Mouse (Mus musculus): ENCODE measurements around the gene Cenpn. TPM values are rescaled to one million over a fixed set of nuclear protein-coding genes. Genes with fewer than 3 reads are reported as not detected.

The Cenpn gene
- 10.1 and 11.1 TPM in 2 replicates for polyA plus RNA-seq (2015; fragmentation: Nextera tagmentation; extraction: Ambion mirVana)

DNA sequence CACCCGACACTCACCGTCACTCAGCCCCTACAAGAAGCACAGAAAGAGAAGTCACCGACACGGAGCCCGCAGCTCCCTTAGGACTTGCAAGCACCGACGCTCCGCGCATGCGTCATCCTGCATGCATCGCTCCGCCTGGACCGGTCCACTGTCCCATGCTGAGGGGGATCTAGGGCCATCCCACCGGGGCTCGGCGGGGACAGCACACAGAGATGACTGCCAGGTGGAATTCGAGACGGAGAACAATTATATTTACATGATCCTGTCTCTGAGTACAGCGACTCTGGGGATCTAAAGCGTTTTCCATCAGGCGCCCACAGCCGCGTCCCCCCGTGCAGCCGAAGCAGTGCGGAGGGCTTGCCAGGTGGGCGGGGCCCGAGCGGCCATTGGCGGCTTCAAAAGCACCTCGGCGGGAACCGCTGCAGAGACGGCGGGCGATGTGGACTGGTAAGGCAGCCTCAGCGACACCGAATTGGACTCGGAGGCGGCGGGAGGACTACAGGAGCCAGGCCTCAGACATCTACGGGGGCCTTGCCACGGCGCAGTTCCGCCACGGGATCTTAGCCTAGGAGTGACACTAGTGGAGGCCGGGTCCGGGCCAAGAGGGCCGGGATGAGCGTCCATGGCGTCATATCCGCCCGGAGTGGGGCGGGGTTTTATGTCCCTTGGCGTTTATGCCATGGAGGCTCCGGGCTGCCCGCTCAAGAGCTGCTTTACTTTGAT lies at the start of gene Cenpn, which contains the start of gene Cmc2:
Gene Cenpn, plus strand, starts transcription at position 394 of the 723 bp plus-strand sequence.
Gene Cmc2, minus strand, starts transcription at position 119 of the 723 bp plus-strand sequence.
- Histone ChIP-seq H3K27ac (replicated peaks) (peak within 1 kb of the TSS; percentile 85), H3K9ac (peak within 1 kb of the TSS; percentile 71), H3K4me2 (peak within 1 kb of the TSS; percentile 83), H3K4me1 (replicated peaks) (peaks cover 11% of the 10 kb centered on the region), H3K9me3 (no peaks in the 10 kb centered on the region), H3K4me3 (peak within 1 kb of the TSS; percentile 75), H3K36me3 (no peaks in the 10 kb centered on the region), H3K27me3 (no peaks in the 10 kb centered on the region)
- WGBS, result under 1% methylated on average over 57 of the region's 57 CpGs
- peak; percentile 96 for ATAC-seq (ENCODE audit: low FRiP score, low read depth)

DNA sequence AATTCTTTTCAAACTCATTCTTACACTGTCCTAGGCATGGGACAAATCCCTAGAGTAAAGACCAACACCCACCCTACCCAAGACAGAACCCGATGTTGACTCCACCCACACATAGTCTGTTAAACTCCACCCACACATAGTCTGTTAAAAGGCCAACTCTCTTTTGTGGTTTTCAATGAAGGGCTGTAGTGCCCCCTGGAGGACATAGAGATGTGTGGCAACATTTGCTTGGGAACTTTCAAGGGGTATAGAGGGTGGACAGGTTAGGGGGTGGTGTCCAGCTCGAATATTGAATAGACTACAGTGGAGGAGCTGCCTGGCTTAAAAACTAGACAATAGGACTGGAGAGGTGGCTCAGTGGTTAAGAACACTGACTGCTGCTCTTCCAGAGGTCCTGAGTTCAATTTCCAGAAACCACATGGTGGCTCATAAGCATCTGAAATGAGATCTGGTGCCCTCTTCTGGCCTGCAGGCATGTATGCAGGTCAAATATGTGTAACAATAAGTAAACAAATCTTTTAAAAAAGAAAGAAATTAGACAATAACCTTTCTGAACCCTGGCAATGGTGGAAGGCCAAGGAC lies 48.7 kb upstream of the Cenpn start:
- Histone ChIP-seq H3K9me3 (no peaks in the 10 kb centered on the region), H3K4me1 (replicated peaks) (no peaks in the 10 kb centered on the region), H3K4me2 (no peak overlapping the region), H3K36me3 (no peaks in the 10 kb centered on the region), H3K9ac (no peak overlapping the region), H3K27me3 (no peaks in the 10 kb centered on the region), H3K27ac (replicated peaks) (no peak overlapping the region), H3K4me3 (no peak overlapping the region)
- 75% methylated on average over 2 of the region's 2 CpGs for WGBS
- no peak for ATAC-seq (ENCODE audit: low FRiP score, low read depth)

DNA sequence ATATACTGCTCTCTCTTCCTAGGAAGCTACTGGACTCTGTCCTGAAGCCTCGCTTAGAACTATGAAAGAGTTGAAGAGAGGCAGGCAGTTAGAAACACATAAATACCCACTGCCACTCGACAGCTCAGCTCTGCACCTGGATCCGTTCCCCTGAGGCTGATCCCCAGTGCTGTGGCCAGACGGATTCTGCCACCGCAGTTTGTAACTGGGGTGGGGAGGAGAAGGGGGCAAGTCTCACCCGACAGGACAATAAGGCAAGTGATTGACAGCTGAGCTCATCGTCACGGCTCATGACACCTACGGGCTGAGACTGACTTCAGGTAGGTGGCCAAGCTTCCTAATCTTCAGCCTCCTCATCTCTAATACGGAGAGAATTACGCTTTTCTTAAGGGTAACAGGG lies 47.9 kb upstream of the Cenpn start:
- Histone ChIP-seq H3K27me3 (no peaks in the 10 kb centered on the region), H3K4me3 (no peak overlapping the region), H3K36me3 (no peaks in the 10 kb centered on the region), H3K27ac (replicated peaks) (no peak overlapping the region), H3K9me3 (no peaks in the 10 kb centered on the region), H3K4me2 (no peak overlapping the region), H3K9ac (no peak overlapping the region), H3K4me1 (replicated peaks) (no peaks in the 10 kb centered on the region)
- WGBS, result 81% methylated on average over 11 of the region's 11 CpGs
- no peak for ATAC-seq (ENCODE audit: low FRiP score, low read depth)

DNA sequence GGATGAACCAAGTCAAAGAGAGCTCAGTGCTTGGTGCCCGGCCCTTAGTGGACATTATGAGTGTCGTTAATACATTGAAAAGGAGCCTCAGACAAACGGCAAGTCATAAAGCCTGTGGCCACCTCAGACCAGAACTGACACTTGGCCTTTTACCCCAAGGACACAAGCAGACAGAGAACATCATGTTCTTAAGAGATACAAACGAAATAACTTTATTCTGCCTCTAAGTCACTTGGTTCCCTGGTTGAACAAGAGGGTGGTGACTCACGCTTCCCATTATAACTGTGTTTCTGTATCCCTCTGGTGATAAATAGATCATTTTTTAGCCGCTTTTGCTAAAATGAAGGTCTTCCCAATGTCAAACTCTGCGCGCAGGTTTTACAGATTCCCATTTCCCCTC lies 47.5 kb upstream of the Cenpn start:
- Histone ChIP-seq H3K27me3 (no peaks in the 10 kb centered on the region), H3K9ac (no peak overlapping the region), H3K4me3 (no peak overlapping the region), H3K4me2 (no peak overlapping the region), H3K36me3 (no peaks in the 10 kb centered on the region), H3K4me1 (replicated peaks) (no peaks in the 10 kb centered on the region), H3K9me3 (no peaks in the 10 kb centered on the region), H3K27ac (replicated peaks) (no peak overlapping the region)
- 88% methylated on average over 8 of the region's 8 CpGs for WGBS
- no peak for ATAC-seq (ENCODE audit: low FRiP score, low read depth)

DNA sequence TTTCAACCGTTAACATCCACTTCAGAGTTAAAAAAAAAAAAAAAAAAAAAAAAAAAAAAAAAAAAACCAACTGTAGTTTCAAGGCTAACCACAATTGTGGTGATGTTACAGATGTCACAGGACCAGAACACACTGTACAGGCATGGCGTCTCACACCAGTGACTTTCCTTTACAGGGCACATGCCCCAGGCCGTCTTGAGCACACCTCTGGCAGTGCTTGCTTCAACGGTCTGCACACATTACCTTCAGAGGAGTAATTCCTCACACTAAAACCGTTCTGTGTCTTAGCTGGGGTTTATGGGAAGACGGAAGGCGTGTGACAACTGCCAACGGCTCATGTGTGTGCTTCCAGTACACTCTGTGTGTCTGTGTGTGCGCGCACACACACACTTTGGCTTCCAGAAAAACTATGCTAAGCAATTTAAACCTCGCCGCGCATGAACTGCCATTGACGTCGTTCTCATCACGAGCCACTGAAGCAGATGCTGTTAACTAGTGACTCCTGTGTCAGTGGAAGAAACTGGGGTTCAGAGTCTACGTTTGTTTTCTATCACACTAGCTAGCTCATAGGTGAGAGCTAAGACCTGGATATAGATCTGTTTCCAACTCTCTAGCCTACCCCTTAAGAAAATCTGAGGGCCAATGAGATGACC lies 45.6 kb upstream of the Cenpn start:
- Histone ChIP-seq H3K27ac (replicated peaks) (no peak overlapping the region), H3K9me3 (no peaks in the 10 kb centered on the region), H3K27me3 (no peaks in the 10 kb centered on the region), H3K4me3 (no peak overlapping the region), H3K4me2 (no peak overlapping the region), H3K36me3 (no peaks in the 10 kb centered on the region), H3K9ac (no peak overlapping the region), H3K4me1 (replicated peaks) (no peaks in the 10 kb centered on the region)
- 82% methylated on average over 17 of the region's 17 CpGs for WGBS
- ATAC-seq (ENCODE audit: low FRiP score, low read depth), result no peak

DNA sequence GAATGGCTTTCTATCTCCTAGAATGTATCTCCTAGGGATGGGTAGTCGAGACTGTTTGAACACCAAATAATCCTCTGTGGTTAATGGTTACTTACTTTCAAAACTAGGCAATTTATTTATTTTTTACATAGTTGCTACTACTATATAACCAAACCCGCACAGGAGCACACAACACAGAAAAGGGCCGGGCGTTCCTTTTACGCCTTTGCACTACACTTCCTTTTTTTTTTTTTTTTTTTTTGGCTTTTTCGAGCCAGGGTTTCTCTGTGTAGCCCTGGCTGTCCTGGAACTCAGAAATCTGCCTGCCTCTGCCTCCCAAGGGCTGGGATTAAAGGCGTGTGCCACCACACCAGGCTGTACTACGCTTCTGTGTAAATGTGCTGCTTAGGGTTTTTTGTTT lies 40.1 kb upstream of the Cenpn start:
- no peak for ATAC-seq (ENCODE audit: low FRiP score, low read depth)
- H3K4me1 ChIP-seq (replicated peaks), result no peaks in the 10 kb centered on the region

DNA sequence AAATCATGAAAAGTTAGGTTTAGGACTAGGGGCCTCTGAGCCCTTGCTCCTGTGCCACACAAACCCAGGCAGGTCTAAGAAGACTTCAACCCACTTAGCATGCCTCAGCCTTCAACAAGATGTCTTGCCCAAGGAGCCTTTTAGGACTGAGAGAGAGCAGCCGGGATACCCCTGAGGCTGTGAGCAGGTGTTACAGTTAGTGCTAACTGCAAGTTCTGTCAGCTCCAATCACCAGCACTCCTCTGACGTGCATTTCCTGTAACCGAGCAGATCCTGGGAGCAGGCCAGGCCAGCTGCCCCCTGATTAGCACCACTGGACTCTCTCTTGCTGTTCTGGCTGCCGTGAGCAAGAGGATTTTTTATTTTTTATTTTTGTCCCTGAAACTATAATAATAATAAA lies 33.7 kb upstream of the Cenpn start:
- H3K36me3 ChIP-seq, result peaks cover 3% of the 10 kb centered on the region; the same call in 1 of the 2 replicates
- no peak overlapping the region for H3K4me2 ChIP-seq
- no peak overlapping the region for H3K27ac ChIP-seq (replicated peaks)
- H3K9ac ChIP-seq, result no peak overlapping the region
- no peak for ATAC-seq (ENCODE audit: low FRiP score, low read depth)
- WGBS, result 67% methylated on average over 4 of the region's 4 CpGs
- no peaks in the 10 kb centered on the region for H3K27me3 ChIP-seq
- H3K4me1 ChIP-seq (replicated peaks), result no peaks in the 10 kb centered on the region
- H3K9me3 ChIP-seq, result no peaks in the 10 kb centered on the region
- no peak overlapping the region for H3K4me3 ChIP-seq

More for the DNA sequence above, 40.1 kb upstream of the Cenpn start:
- 89% methylated on average over 8 of the region's 8 CpGs for WGBS
- no peak overlapping the region for H3K9ac ChIP-seq
- H3K36me3 ChIP-seq, result no peaks in the 10 kb centered on the region
- no peak overlapping the region for H3K4me3 ChIP-seq
- H3K27ac ChIP-seq (replicated peaks), result no peak overlapping the region
- no peaks in the 10 kb centered on the region for H3K27me3 ChIP-seq
- H3K9me3 ChIP-seq, result no peaks in the 10 kb centered on the region
- H3K4me2 ChIP-seq, result no peak overlapping the region

DNA sequence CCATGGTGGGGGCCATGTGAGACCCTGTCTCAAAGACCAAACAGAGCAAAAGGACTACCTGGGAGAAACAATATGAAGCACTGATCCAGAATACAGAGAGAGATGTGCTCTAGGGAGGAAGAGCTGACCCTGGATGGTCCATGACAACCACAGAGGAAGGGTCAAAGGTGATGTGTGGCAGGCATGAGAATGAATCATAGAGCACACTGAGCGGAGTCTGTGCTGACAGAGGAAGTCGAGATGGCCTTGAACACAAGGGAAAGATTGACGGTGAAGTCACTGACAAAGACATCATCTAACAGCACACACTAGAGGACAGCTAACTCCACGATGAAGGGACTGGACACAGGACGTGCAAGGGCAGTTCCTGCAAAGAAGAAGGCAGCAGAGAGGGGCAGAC lies 30.1 kb upstream of the Cenpn start:
- Histone ChIP-seq H3K4me2 (no peak overlapping the region), H3K9ac (no peak overlapping the region), H3K4me1 (replicated peaks) (no peaks in the 10 kb centered on the region), H3K27ac (replicated peaks) (no peak overlapping the region), H3K9me3 (0 out of 2 replicates have a peak, but pooled peaks cover 2% of the 10 kb centered on the region), H3K36me3 (peaks cover 3% of the 10 kb centered on the region; the same call in 1 of the 2 replicates), H3K27me3 (no peaks in the 10 kb centered on the region), H3K4me3 (no peak overlapping the region)
- no peak for ATAC-seq (ENCODE audit: low FRiP score, low read depth)
- WGBS, result 88% methylated on average over 5 of the region's 5 CpGs

DNA sequence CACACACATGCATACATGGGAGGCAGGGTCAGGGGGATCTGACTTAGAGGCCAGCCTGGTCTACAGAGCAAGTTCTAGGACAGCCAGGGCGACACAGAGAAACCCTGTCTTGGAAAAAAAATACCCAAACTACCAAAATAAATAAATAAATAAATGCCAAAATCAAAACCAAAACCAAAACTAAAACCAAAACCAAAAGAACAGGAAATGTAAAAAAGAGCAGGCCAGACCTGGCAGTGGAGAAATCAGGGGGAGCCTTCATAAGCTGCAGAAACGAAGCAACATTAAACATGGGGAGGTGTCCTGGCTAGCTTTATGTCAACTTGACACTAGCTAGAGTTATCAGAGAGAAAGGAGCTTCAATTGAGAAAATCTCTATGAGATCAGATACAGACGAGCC lies 29.4 kb upstream of the Cenpn start:
- Histone ChIP-seq H3K4me3 (no peak overlapping the region), H3K9ac (no peak overlapping the region), H3K4me2 (no peak overlapping the region), H3K9me3 (0 out of 2 replicates have a peak, but pooled peaks cover 2% of the 10 kb centered on the region), H3K4me1 (replicated peaks) (no peaks in the 10 kb centered on the region), H3K27ac (replicated peaks) (no peak overlapping the region), H3K36me3 (peaks cover 3% of the 10 kb centered on the region; the same call in 1 of the 2 replicates), H3K27me3 (no peaks in the 10 kb centered on the region)
- ATAC-seq (ENCODE audit: low FRiP score, low read depth), result no peak
- WGBS, result 93% methylated on average over 3 of the region's 3 CpGs

DNA sequence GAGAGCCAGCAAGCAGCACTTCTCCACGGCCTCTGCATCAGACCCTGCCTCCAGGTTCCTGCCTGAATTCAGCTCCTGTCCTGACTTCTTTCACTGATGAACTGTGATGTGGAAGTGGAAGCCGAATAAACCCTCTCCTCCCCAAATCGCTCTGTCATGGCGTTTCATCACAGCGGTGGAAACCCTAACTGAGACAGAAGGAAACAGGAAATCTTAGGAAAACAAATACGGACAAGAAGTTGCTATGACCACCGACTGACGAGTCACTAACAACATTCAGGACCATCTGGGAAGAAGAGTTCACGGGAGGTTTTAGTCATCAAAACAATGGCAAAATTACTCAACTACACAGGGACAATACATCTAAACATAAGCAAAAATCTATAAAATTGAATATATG lies 28.9 kb upstream of the Cenpn start:
- H3K27me3 ChIP-seq, result no peaks in the 10 kb centered on the region
- no peak overlapping the region for H3K4me3 ChIP-seq
- no peak overlapping the region for H3K27ac ChIP-seq (replicated peaks)
- peaks cover 3% of the 10 kb centered on the region; the same call in 1 of the 2 replicates for H3K36me3 ChIP-seq
- no peak overlapping the region for H3K4me2 ChIP-seq
- H3K9me3 ChIP-seq, result 0 out of 2 replicates have a peak, but pooled peaks cover 2% of the 10 kb centered on the region
- 85% methylated on average over 9 of the region's 9 CpGs for WGBS
- no peak overlapping the region for H3K9ac ChIP-seq
- H3K4me1 ChIP-seq (replicated peaks), result no peaks in the 10 kb centered on the region
- no peak for ATAC-seq (ENCODE audit: low FRiP score, low read depth)

DNA sequence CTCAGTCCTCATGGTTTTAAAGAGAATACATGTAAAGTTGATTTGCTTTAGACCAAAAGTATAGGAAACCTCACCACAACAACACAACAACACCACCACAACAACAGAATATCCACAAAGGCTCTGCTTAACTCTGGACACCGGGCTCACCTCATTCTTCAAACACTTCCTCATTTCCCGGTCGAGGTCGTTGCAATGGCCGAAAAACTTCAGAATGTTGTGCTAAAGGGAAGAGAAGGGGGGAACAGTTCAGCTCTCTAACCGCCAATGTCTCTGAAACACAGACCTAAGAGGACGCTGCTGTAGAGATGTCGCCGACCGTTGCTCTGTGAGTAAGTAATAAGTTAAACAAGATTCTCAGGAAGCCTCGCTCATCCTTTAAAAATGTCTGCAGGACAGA lies 27.6 kb upstream of the Cenpn start:
- no peak for ATAC-seq (ENCODE audit: low FRiP score, low read depth)
- H3K4me1 ChIP-seq (replicated peaks), result no peaks in the 10 kb centered on the region
- no peak overlapping the region for H3K4me3 ChIP-seq
- peaks cover 2% of the 10 kb centered on the region; the same call in 1 of the 2 replicates for H3K36me3 ChIP-seq
- H3K4me2 ChIP-seq, result no peak overlapping the region
- H3K9ac ChIP-seq, result no peak overlapping the region
- H3K27me3 ChIP-seq, result no peaks in the 10 kb centered on the region
- 94% methylated on average over 11 of the region's 11 CpGs for WGBS
- 0 out of 2 replicates have a peak, but pooled peaks cover 2% of the 10 kb centered on the region for H3K9me3 ChIP-seq
- no peak overlapping the region for H3K27ac ChIP-seq (replicated peaks)

DNA sequence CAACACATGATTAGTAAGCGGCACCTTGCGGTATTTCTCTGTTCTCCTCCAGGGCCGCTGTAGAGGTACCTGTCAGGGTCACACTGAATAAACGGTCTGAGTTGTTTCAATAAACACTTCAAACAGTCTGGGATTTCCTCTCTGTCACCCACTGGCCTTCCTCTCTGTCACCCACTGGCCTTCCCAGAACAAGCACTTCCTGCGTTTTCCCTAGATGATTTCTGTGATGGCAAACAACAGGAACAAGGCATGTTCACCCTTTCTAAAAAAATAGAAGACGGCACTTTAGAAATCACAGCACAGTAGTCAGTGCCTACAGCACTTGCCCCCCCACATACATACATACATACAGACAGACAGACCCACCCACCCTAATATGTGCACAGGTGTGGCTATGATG lies 26.0 kb upstream of the Cenpn start:
- no peak overlapping the region for H3K4me3 ChIP-seq
- H3K4me1 ChIP-seq (replicated peaks), result no peaks in the 10 kb centered on the region
- no peaks in the 10 kb centered on the region for H3K36me3 ChIP-seq
- no peak overlapping the region for H3K4me2 ChIP-seq
- H3K9ac ChIP-seq, result no peak overlapping the region
- 86% methylated on average over 6 of the region's 6 CpGs for WGBS
- no peak for ATAC-seq (ENCODE audit: low FRiP score, low read depth)
- H3K9me3 ChIP-seq, result 0 out of 2 replicates have a peak, but pooled peaks cover 2% of the 10 kb centered on the region
- no peaks in the 10 kb centered on the region for H3K27me3 ChIP-seq
- no peak overlapping the region for H3K27ac ChIP-seq (replicated peaks)
